Mouse (Mus musculus) forebrain, postnatal 0 days (tissue): ENCODE measurements at regions not wholly inside any gene's neighbourhood (a gene's known extent, or its start where the extent isn't known, plus 50 kb on each side); places are given as distances from the start of the nearest gene placed in this dataset.
A peak's percentile ranks its signal among the peaks of the same experiment; 100 is the strongest.

Source experiments
- ATAC-seq: fragments of 200-750 bp; cut with Nextera tagmentation; 2 replicates; pipeline ENCODE4 v1.8.0; 2017; ENCODE audit warnings: mild to moderate bottlenecking, moderate library complexity
- DNase-seq: peaks from one replicate; pipeline ENCODE4 v3.0.0-alpha.2; 2015
- H3K27ac ChIP-seq: fragments of 300-500 bp; sonication (generic); 2 replicates; pipeline ENCODE4 v1.5.1; 2014; ENCODE audit warnings: low read depth, mild to moderate bottlenecking, antibody characterized with exemption, low read length, moderate library complexity, mixed read lengths
- H3K27me3 ChIP-seq: fragments of 300-500 bp; sonication (generic); 2 replicates; pipeline ENCODE4 v1.6.1; 2014; ENCODE audit warnings: mild to moderate bottlenecking, low read length, mixed read lengths; ENCODE audit not compliant: insufficient read depth
- H3K36me3 ChIP-seq: fragments of 300-500 bp; sonication (generic); 2 replicates; pipeline ENCODE4 v1.6.1; 2014; ENCODE audit warnings: mild to moderate bottlenecking, moderate library complexity; ENCODE audit not compliant: insufficient read depth
- H3K4me1 ChIP-seq: fragments of 300-500 bp; sonication (generic); 2 replicates; pipeline ENCODE4 v1.6.1; 2014; ENCODE audit warnings: antibody characterized with exemption; ENCODE audit not compliant: insufficient read depth
- H3K4me2 ChIP-seq: fragments of 300-500 bp; sonication (generic); 2 replicates; pipeline ENCODE4 v1.6.1; 2014; ENCODE audit warnings: low read depth, mild to moderate bottlenecking, moderate library complexity
- H3K4me3 ChIP-seq: fragments of 300-500 bp; sonication (generic); 2 replicates; pipeline ENCODE4 v1.5.1; 2014; ENCODE audit warnings: low read depth, low read length, mixed read lengths
- H3K9ac ChIP-seq: fragments of 300-500 bp; sonication (generic); 2 replicates; pipeline ENCODE4 v1.6.1; 2014; ENCODE audit warnings: mild to moderate bottlenecking
- H3K9me3 ChIP-seq: fragments of 300-500 bp; sonication (generic); 2 replicates; pipeline ENCODE4 v1.6.1; 2016; ENCODE audit warnings: low read length
- CTCF ChIP-seq: sonication (generic); IDR thresholded peaks from 2 replicates; pipeline ENCODE4 v1.5.1; 2016; ENCODE audit warnings: antibody characterized with exemption, control low read depth, low read depth
- WGBS: fragments of 180-500 bp; shearing (Covaris S2); extraction: QIAGEN DNeasy Blood & Tissue Kit; methylation state at CpG from one replicate; pipeline ENCODE4 v1.1.7; 2014; 5-methylcytosine and 5-hydroxymethylcytosine counted together

GRCm38 (mm10) chr11:45214096-45214495 is 597.0 kb downstream of the Ebf1 start:
- Histone ChIP-seq H3K4me3 (no peak overlapping the region), H3K9ac (no peak overlapping the region), H3K36me3 (no peaks in the 10 kb centered on the region), H3K4me2 (no peak overlapping the region), H3K27ac (no peak overlapping the region), H3K4me1 (no peaks in the 10 kb centered on the region), H3K27me3 (no peaks in the 10 kb centered on the region), H3K9me3 (no peaks in the 10 kb centered on the region)
- WGBS = 93% methylated on average over 1 of the region's 1 CpGs
- DNase-seq (no peak), ATAC-seq (no peak)
- TF ChIP-seq CTCF = no peak

GRCm38 (mm10) chr11:45216942-45217474 is 599.9 kb downstream of the Ebf1 start:
- H3K4me3 ChIP-seq = no peak overlapping the region
- H3K9ac ChIP-seq = no peak overlapping the region
- H3K9me3 ChIP-seq = no peaks in the 10 kb centered on the region
- DNase-seq = no peak
- no peaks in the 10 kb centered on the region for H3K27me3 ChIP-seq
- no peak for ATAC-seq
- no peaks in the 10 kb centered on the region for H3K36me3 ChIP-seq
- H3K4me1 ChIP-seq = no peaks in the 10 kb centered on the region
- 77% methylated on average over 3 of the region's 3 CpGs for WGBS
- H3K27ac ChIP-seq = no peak overlapping the region
- H3K4me2 ChIP-seq = no peak overlapping the region
- no peak for TF ChIP-seq CTCF

- no peak for TF ChIP-seq CTCF
- DNase-seq (no peak), ATAC-seq (no peak)
- H3K4me1 ChIP-seq = no peaks in the 10 kb centered on the region
- H3K9me3 ChIP-seq = no peaks in the 10 kb centered on the region
- H3K27me3 ChIP-seq = no peaks in the 10 kb centered on the region
- H3K36me3 ChIP-seq = no peaks in the 10 kb centered on the region
- no peak overlapping the region for H3K27ac ChIP-seq
- 87% methylated on average over 4 of the region's 4 CpGs for WGBS
- H3K9ac ChIP-seq = no peak overlapping the region
- H3K4me3 ChIP-seq = no peak overlapping the region
- H3K4me2 ChIP-seq = no peak overlapping the region
Measured at GRCm38 (mm10) chr11:45219239-45219638, 602.1 kb downstream of the Ebf1 start.

GRCm38 (mm10) chr11:45222021-45222420 is 604.9 kb downstream of the Ebf1 start:
- H3K36me3 ChIP-seq = no peaks in the 10 kb centered on the region
- 55% methylated on average over 3 of the region's 3 CpGs for WGBS
- no peaks in the 10 kb centered on the region for H3K9me3 ChIP-seq
- no peak overlapping the region for H3K4me2 ChIP-seq
- no peak overlapping the region for H3K27ac ChIP-seq
- no peak overlapping the region for H3K4me3 ChIP-seq
- no peak overlapping the region for H3K9ac ChIP-seq
- no peaks in the 10 kb centered on the region for H3K27me3 ChIP-seq
- no peaks in the 10 kb centered on the region for H3K4me1 ChIP-seq
- no peak for TF ChIP-seq CTCF
- no peak for DNase-seq
- ATAC-seq = peak; percentile 23; the same call in 1 of the 2 replicates

- H3K27me3 ChIP-seq = no peaks in the 10 kb centered on the region
- no peak overlapping the region for H3K9ac ChIP-seq
- ATAC-seq (no peak), DNase-seq (no peak)
- no peak overlapping the region for H3K27ac ChIP-seq
- 91% methylated on average over 6 of the region's 6 CpGs for WGBS
- H3K36me3 ChIP-seq = no peaks in the 10 kb centered on the region
- TF ChIP-seq CTCF = no peak
- H3K4me1 ChIP-seq = no peaks in the 10 kb centered on the region
- no peak overlapping the region for H3K4me3 ChIP-seq
- H3K9me3 ChIP-seq = no peaks in the 10 kb centered on the region
- no peak overlapping the region for H3K4me2 ChIP-seq
Measured at GRCm38 (mm10) chr11:45235476-45236412, 616.1 kb upstream of the Clint1 start.

GRCm38 (mm10) chr11:45237056-45237455 is 614.8 kb upstream of the Clint1 start:
- H3K27me3 ChIP-seq = no peaks in the 10 kb centered on the region
- no peak overlapping the region for H3K4me3 ChIP-seq
- WGBS = 77% methylated on average over 4 of the region's 4 CpGs
- no peak overlapping the region for H3K4me2 ChIP-seq
- ATAC-seq (no peak), DNase-seq (no peak)
- H3K36me3 ChIP-seq = no peaks in the 10 kb centered on the region
- no peaks in the 10 kb centered on the region for H3K9me3 ChIP-seq
- H3K9ac ChIP-seq = no peak overlapping the region
- TF ChIP-seq CTCF = no peak
- H3K27ac ChIP-seq = no peak overlapping the region
- no peaks in the 10 kb centered on the region for H3K4me1 ChIP-seq

- ATAC-seq = no peak
- H3K9ac ChIP-seq = no peak overlapping the region
- no peak for DNase-seq
- H3K9me3 ChIP-seq = no peaks in the 10 kb centered on the region
- WGBS = 75% methylated on average over 5 of the region's 5 CpGs
- no peak overlapping the region for H3K4me2 ChIP-seq
- no peaks in the 10 kb centered on the region for H3K36me3 ChIP-seq
- no peaks in the 10 kb centered on the region for H3K27me3 ChIP-seq
- H3K27ac ChIP-seq = no peak overlapping the region
- no peaks in the 10 kb centered on the region for H3K4me1 ChIP-seq
- H3K4me3 ChIP-seq = no peak overlapping the region
- TF ChIP-seq CTCF = no peak
Measured at GRCm38 (mm10) chr11:45239044-45239443, 612.8 kb upstream of the Clint1 start.
